Mouse (Mus musculus): ENCODE measurements around the gene Rgl2. TPM values are rescaled to one million over a fixed set of nuclear protein-coding genes. Genes with fewer than 3 reads are reported as not detected.

Rgl2 gene
- polyA plus RNA-seq (2015; fragmentation: Illumina TruSeq; extraction: RNeasy Lipid Tissue Mini Kit (QIAGEN cat#74804); ENCODE audit: low read depth, low replicate concordance) = 73.9 TPM

GRCm38 (mm10) chr17:33929371-33930279 lies at the start of gene Rgl2:
Gene Rgl2, plus strand, starts transcription at chr17:33929543.

GRCm38 (mm10) chr17:33890533-33891059 lies 38.7 kb upstream of the Rgl2 start, which contains the start of gene Kifc1:
Gene Kifc1, minus strand, starts transcription at chr17:33890661.

GRCm38 (mm10) chr17:33904835-33905234 lies 24.5 kb upstream of the Rgl2 start, which contains the start of gene Platr17:
Gene Platr17, plus strand, starts transcription at chr17:33905135.

GRCm38 (mm10) chr17:33909077-33909868 lies 20.1 kb upstream of the Rgl2 start, which contains the start of gene Daxx:
Gene Daxx, plus strand, starts transcription at chr17:33909414.

GRCm38 (mm10) chr17:33915671-33916250 lies 13.6 kb upstream of the Rgl2 start, which contains the start of the genes Tapbp and Zbtb22:
Gene Tapbp, plus strand, starts transcription at chr17:33915899.
Gene Zbtb22, plus strand, starts transcription at chr17:33915904.

GRCm38 (mm10) chr17:33940206-33940805 lies 11.0 kb downstream of the Rgl2 start, which contains the start of the genes Pfdn6 and Wdr46:
Gene Pfdn6, minus strand, starts transcription at chr17:33940343.
Gene Wdr46, plus strand, starts transcription at chr17:33940660.

GRCm38 (mm10) chr17:33951021-33951946 lies 21.9 kb downstream of the Rgl2 start, which contains the start of gene B3galt4:
Gene B3galt4, minus strand, starts transcription at chr17:33951488.

GRCm38 (mm10) chr17:33955555-33956214 lies 26.3 kb downstream of the Rgl2 start, which contains the start of the genes Vps52 and Rps18:
Gene Vps52, plus strand, starts transcription at chr17:33955812.
Gene Rps18, minus strand, starts transcription at chr17:33956001.

Other genes starting within 250 kb of the Rgl2 start
- 103 TPM for gene Hnrnpm, start 242.7 kb upstream of the Rgl2 start, polyA plus RNA-seq (2015; fragmentation: Illumina TruSeq; extraction: RNeasy Lipid Tissue Mini Kit (QIAGEN cat#74804); ENCODE audit: low read depth, low replicate concordance)
- gene March2, start 210.9 kb upstream of the Rgl2 start, polyA plus RNA-seq (2015; fragmentation: Illumina TruSeq; extraction: RNeasy Lipid Tissue Mini Kit (QIAGEN cat#74804); ENCODE audit: low read depth, low replicate concordance) = 123 TPM
- 275 TPM for gene Rab11b, start 169.0 kb upstream of the Rgl2 start, polyA plus RNA-seq (2015; fragmentation: Illumina TruSeq; extraction: RNeasy Lipid Tissue Mini Kit (QIAGEN cat#74804); ENCODE audit: low read depth, low replicate concordance)
- gene Angptl4, start 147.7 kb upstream of the Rgl2 start, polyA plus RNA-seq (2015; fragmentation: Illumina TruSeq; extraction: RNeasy Lipid Tissue Mini Kit (QIAGEN cat#74804); ENCODE audit: low read depth, low replicate concordance) = 4.1 TPM
- 37.8 TPM for gene Kank3, start 119.0 kb upstream of the Rgl2 start, polyA plus RNA-seq (2015; fragmentation: Illumina TruSeq; extraction: RNeasy Lipid Tissue Mini Kit (QIAGEN cat#74804); ENCODE audit: low read depth, low replicate concordance)
- 822 TPM for gene Rps28, start 105.0 kb upstream of the Rgl2 start, polyA plus RNA-seq (2015; fragmentation: Illumina TruSeq; extraction: RNeasy Lipid Tissue Mini Kit (QIAGEN cat#74804); ENCODE audit: low read depth, low replicate concordance)
- 455 TPM for gene Ndufa7, start 105.0 kb upstream of the Rgl2 start, polyA plus RNA-seq (2015; fragmentation: Illumina TruSeq; extraction: RNeasy Lipid Tissue Mini Kit (QIAGEN cat#74804); ENCODE audit: low read depth, low replicate concordance)
- gene Cd320, start 86.5 kb upstream of the Rgl2 start, polyA plus RNA-seq (2015; fragmentation: Illumina TruSeq; extraction: RNeasy Lipid Tissue Mini Kit (QIAGEN cat#74804); ENCODE audit: low read depth, low replicate concordance) = 25.9 TPM
- not detected for gene Gm7029, start 55.7 kb upstream of the Rgl2 start, polyA plus RNA-seq (2015; fragmentation: Illumina TruSeq; extraction: RNeasy Lipid Tissue Mini Kit (QIAGEN cat#74804); ENCODE audit: low read depth, low replicate concordance)
- 1.2 TPM for gene Kifc1, start 38.9 kb upstream of the Rgl2 start, polyA plus RNA-seq (2015; fragmentation: Illumina TruSeq; extraction: RNeasy Lipid Tissue Mini Kit (QIAGEN cat#74804); ENCODE audit: low read depth, low replicate concordance)
- 1.1 TPM for gene Platr17, start 24.4 kb upstream of the Rgl2 start, polyA plus RNA-seq (2015; fragmentation: Illumina TruSeq; extraction: RNeasy Lipid Tissue Mini Kit (QIAGEN cat#74804); ENCODE audit: low read depth, low replicate concordance)
- gene Daxx, start 20.1 kb upstream of the Rgl2 start, polyA plus RNA-seq (2015; fragmentation: Illumina TruSeq; extraction: RNeasy Lipid Tissue Mini Kit (QIAGEN cat#74804); ENCODE audit: low read depth, low replicate concordance) = 20.5 TPM
- gene Tapbp, start 13.6 kb upstream of the Rgl2 start, polyA plus RNA-seq (2015; fragmentation: Illumina TruSeq; extraction: RNeasy Lipid Tissue Mini Kit (QIAGEN cat#74804); ENCODE audit: low read depth, low replicate concordance) = 19.5 TPM
- gene Zbtb22, start 13.6 kb upstream of the Rgl2 start, polyA plus RNA-seq (2015; fragmentation: Illumina TruSeq; extraction: RNeasy Lipid Tissue Mini Kit (QIAGEN cat#74804); ENCODE audit: low read depth, low replicate concordance) = 25.3 TPM
- 145 TPM for gene Pfdn6, start 10.8 kb downstream of the Rgl2 start, polyA plus RNA-seq (2015; fragmentation: Illumina TruSeq; extraction: RNeasy Lipid Tissue Mini Kit (QIAGEN cat#74804); ENCODE audit: low read depth, low replicate concordance)
- 10.6 TPM for gene Wdr46, start 11.1 kb downstream of the Rgl2 start, polyA plus RNA-seq (2015; fragmentation: Illumina TruSeq; extraction: RNeasy Lipid Tissue Mini Kit (QIAGEN cat#74804); ENCODE audit: low read depth, low replicate concordance)
- gene B3galt4, start 21.9 kb downstream of the Rgl2 start, polyA plus RNA-seq (2015; fragmentation: Illumina TruSeq; extraction: RNeasy Lipid Tissue Mini Kit (QIAGEN cat#74804); ENCODE audit: low read depth, low replicate concordance) = 6.7 TPM
- 65.0 TPM for gene Vps52, start 26.3 kb downstream of the Rgl2 start, polyA plus RNA-seq (2015; fragmentation: Illumina TruSeq; extraction: RNeasy Lipid Tissue Mini Kit (QIAGEN cat#74804); ENCODE audit: low read depth, low replicate concordance)
- gene Rps18, start 26.5 kb downstream of the Rgl2 start, polyA plus RNA-seq (2015; fragmentation: Illumina TruSeq; extraction: RNeasy Lipid Tissue Mini Kit (QIAGEN cat#74804); ENCODE audit: low read depth, low replicate concordance) = 1,085 TPM
- gene H2-K1, start 70.8 kb downstream of the Rgl2 start, polyA plus RNA-seq (2015; fragmentation: Illumina TruSeq; extraction: RNeasy Lipid Tissue Mini Kit (QIAGEN cat#74804); ENCODE audit: low read depth, low replicate concordance) = 54.0 TPM
- 43.2 TPM for gene Ring1, start 95.1 kb downstream of the Rgl2 start, polyA plus RNA-seq (2015; fragmentation: Illumina TruSeq; extraction: RNeasy Lipid Tissue Mini Kit (QIAGEN cat#74804); ENCODE audit: low read depth, low replicate concordance)
- 71.2 TPM for gene H2-Ke6, start 98.5 kb downstream of the Rgl2 start, polyA plus RNA-seq (2015; fragmentation: Illumina TruSeq; extraction: RNeasy Lipid Tissue Mini Kit (QIAGEN cat#74804); ENCODE audit: low read depth, low replicate concordance)
- gene Slc39a7, start 102.1 kb downstream of the Rgl2 start, polyA plus RNA-seq (2015; fragmentation: Illumina TruSeq; extraction: RNeasy Lipid Tissue Mini Kit (QIAGEN cat#74804); ENCODE audit: low read depth, low replicate concordance) = 90.9 TPM
- 71.9 TPM for gene Rxrb, start 102.3 kb downstream of the Rgl2 start, polyA plus RNA-seq (2015; fragmentation: Illumina TruSeq; extraction: RNeasy Lipid Tissue Mini Kit (QIAGEN cat#74804); ENCODE audit: low read depth, low replicate concordance)
- gene Col11a2, start 109.9 kb downstream of the Rgl2 start, polyA plus RNA-seq (2015; fragmentation: Illumina TruSeq; extraction: RNeasy Lipid Tissue Mini Kit (QIAGEN cat#74804); ENCODE audit: low read depth, low replicate concordance) = 8.4 TPM
- 1.2 TPM for gene H2-Oa, start 162.8 kb downstream of the Rgl2 start, polyA plus RNA-seq (2015; fragmentation: Illumina TruSeq; extraction: RNeasy Lipid Tissue Mini Kit (QIAGEN cat#74804); ENCODE audit: low read depth, low replicate concordance)
- gene H2-DMa, start 190.0 kb downstream of the Rgl2 start, polyA plus RNA-seq (2015; fragmentation: Illumina TruSeq; extraction: RNeasy Lipid Tissue Mini Kit (QIAGEN cat#74804); ENCODE audit: low read depth, low replicate concordance) = 15.6 TPM
- 127 TPM for gene Brd2, start 193.1 kb downstream of the Rgl2 start, polyA plus RNA-seq (2015; fragmentation: Illumina TruSeq; extraction: RNeasy Lipid Tissue Mini Kit (QIAGEN cat#74804); ENCODE audit: low read depth, low replicate concordance)
- 0.57 TPM for gene H2-DMb2, start 213.8 kb downstream of the Rgl2 start, polyA plus RNA-seq (2015; fragmentation: Illumina TruSeq; extraction: RNeasy Lipid Tissue Mini Kit (QIAGEN cat#74804); ENCODE audit: low read depth, low replicate concordance)
- 2.6 TPM for gene H2-DMb1, start 223.5 kb downstream of the Rgl2 start, polyA plus RNA-seq (2015; fragmentation: Illumina TruSeq; extraction: RNeasy Lipid Tissue Mini Kit (QIAGEN cat#74804); ENCODE audit: low read depth, low replicate concordance)

All from brain, adult 10 weeks (tissue).